Mouse (Mus musculus): Measurements from ENCODE around the gene Fam185a. TPM values are rescaled to one million over a fixed set of nuclear protein-coding genes. Genes with fewer than 3 reads are reported as not detected.
A peak's percentile ranks its signal among the peaks of the same experiment; 100 is the strongest.

The Fam185a gene
- total RNA-seq, 1 experiment from 2014 or later = 3.5 TPM

DNA sequence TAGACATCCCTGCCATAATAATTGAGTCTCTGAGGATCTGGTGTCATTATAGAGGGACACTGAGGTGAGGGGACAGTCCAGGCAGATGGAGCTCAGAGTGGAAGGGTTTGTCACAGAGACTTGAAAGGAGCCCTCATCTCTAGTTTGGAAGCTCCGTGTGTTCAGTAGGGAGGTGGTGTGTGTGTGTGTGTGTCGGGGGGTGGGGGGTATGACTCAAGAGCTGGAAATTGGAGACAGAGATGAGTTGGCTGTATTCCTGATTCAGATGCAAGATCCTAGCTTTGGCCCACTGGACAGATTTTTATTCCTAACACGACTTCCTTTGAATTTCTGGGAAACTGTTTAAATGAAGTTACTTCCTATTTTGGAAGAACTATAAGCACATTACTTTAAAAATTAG, 62.5 kb downstream of the Fam185a start:
- no peak for ATAC-seq (replicated peaks; ENCODE audit: insufficient number of reproducible peaks, low FRiP score, low TSS enrichment, poor library complexity, severe bottlenecking)

DNA sequence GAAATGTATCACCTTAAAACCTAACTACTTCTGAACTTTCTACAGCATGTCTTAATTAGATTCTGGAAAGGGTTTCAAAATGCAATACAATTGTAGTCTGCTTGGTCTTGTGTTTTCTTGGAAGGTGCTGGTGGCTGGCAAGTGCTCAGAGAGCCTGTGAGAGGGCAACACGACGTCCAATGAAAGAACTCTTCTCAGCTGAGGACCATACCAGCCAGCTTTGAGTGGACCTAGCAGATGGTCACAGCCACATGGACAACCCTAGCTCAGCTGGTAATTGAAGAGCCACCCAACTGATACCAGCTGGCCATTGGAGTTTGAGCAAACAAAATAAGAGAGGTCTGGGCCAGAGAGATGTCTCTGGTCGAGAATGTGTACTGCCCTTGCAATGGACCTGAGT, 63.0 kb downstream of the Fam185a start:
- ATAC-seq (replicated peaks; ENCODE audit: insufficient number of reproducible peaks, low FRiP score, low TSS enrichment, poor library complexity, severe bottlenecking) = no peak

DNA sequence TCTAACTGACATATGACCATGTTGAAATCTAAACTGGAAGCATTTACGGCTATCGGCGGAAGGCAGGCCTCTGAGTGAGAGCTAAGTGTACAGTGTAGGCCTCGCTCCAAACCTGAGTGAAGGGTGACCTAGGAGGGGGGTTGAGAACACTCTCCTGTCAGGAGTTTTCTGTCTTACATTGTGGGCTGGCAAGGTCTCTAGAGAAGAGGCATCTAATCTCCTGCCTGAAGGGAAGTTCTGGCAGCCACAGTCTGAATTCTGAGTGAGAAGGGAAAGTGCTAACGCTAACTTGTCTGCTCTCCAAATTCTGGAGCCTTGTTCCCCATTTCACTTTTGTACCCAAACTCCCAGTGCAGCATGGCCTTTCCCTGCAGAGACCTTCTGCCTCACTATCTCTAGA, 63.7 kb downstream of the Fam185a start:
- ATAC-seq (replicated peaks; ENCODE audit: insufficient number of reproducible peaks, low FRiP score, low TSS enrichment, poor library complexity, severe bottlenecking) = no peak

DNA sequence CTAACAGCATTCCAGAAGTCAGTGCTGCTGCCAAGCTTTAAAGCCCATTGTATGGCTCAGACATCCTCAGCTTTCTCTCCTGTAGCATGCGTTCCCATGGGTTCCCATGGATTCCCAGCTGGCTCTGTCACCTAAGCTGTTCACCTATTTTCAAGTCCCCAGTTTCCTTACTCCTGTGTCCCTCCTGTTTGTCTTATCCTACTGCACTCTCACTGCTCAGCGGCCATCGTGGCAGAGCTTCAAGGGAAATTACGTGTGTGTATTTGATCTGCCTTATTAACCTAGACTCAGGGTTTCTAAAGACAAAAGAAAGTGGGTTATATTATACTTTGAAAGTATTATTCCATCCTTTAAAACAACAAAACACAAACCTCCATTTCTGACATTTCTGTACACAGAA, 64.4 kb downstream of the Fam185a start:
- no peak for ATAC-seq (replicated peaks; ENCODE audit: insufficient number of reproducible peaks, low FRiP score, low TSS enrichment, poor library complexity, severe bottlenecking)

DNA sequence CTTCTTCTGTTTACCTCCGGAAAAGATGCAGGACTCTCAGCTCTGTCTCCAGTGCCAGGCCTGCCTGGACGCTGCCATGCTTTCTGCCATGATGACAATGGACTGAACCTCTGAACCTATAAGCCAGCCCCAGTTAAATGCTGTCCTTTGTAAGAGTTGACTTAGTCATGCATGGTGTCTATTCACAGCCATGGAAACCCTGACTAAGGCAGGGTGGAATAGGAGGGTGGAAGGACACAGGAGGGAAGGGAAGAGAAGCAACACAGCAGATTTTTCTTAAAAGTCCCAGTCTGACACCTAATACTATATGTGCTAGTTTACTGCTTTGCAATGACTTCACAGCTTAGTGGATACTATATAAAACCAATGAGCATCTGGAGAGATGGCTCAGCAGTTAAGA, 66.7 kb downstream of the Fam185a start:
- ATAC-seq (replicated peaks; ENCODE audit: insufficient number of reproducible peaks, low FRiP score, low TSS enrichment, poor library complexity, severe bottlenecking) = no peak

DNA sequence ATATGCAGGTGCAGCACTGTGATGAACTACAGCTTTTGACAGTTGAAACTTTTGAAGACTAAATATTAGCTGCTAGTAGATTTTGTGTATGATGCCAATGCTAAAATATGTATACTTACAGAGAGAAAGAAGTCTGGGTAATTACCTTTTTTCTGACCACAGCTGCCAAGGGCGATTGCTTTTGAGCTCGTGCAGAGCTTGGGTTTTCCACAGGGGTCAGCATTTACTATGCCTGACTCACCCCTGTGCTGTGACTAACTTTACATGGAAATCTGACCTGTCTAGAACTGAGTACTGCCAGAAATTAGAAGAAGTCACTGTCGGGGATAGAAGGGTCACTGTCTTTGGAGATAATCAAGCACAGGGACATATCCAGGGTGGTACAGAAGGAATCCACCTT, 67.5 kb downstream of the Fam185a start:
- no peak for ATAC-seq (replicated peaks; ENCODE audit: insufficient number of reproducible peaks, low FRiP score, low TSS enrichment, poor library complexity, severe bottlenecking)

DNA sequence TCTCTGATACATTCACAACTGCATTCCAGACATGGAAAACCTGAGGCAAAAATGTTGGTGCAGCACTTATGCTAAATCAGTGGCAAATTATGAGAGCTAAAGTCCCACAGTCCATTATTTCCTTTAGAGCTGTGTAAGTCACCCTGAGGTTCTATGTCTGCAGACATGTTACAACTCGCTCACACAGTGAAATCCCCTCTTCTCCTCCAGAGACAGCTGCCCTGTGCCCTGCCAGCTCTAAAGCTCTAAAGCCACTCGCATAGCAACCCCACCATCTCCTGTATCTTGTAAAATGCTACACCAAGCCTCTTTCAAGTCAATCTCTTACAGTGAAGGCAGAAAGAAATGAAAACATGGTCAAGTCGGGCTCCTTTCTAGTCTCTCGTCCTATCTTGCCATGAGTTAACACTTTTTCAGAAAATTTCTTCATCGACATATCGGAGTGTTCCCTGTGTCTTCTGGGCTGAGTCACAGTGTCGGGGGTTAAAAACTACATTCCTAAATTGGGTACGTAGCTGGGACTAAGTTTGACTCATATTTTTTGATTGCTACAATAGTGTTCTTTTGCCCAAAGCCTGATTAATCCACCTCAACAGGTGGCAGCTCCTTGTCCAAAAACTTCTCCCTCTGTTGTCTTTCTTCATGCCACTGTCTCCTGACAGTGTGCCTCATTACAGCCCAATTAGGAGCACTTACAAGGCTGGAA, 68.7 kb downstream of the Fam185a start:
- ATAC-seq (replicated peaks; ENCODE audit: insufficient number of reproducible peaks, low FRiP score, low TSS enrichment, poor library complexity, severe bottlenecking) = no peak

DNA sequence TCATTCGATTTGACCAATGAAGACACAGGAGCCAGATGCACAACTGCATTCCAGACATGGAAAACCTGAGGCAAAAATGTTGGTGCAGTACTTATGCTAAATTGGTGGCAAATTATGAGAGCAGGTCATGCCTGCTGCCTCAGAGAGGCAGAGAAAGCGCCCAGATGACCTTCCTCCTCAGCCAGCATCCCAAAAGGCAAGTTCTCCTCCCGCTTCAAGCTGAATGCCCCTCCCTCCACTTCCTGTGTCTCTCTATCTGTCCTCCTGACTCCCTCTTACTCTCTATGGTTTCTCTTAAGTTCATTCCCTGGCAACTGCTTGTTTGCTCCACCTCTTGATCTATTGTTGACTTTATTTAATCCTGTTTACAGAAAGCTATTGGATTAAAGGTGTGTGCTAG, 70.0 kb downstream of the Fam185a start:
- ATAC-seq (replicated peaks; ENCODE audit: insufficient number of reproducible peaks, low FRiP score, low TSS enrichment, poor library complexity, severe bottlenecking) = no peak

DNA sequence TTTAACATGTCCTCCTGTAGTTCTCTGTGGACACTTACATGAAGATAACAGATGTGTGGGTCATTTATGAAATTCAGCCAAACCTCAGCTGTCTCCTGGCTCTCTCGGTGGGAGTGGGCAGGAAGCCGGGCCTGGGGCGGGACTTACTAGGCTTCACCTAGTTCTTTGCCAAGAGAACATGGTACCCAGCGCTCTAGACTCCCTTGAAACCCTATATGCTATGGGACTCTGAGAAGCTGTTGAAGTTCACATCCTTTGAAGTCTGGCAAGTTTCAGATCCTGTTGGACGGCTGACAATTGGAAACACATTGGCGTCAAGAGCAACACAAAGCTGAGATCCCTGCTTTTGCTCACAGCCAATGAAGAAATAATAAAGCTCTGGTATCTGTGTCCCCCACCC, 71.6 kb downstream of the Fam185a start:
- no peak for ATAC-seq (replicated peaks; ENCODE audit: insufficient number of reproducible peaks, low FRiP score, low TSS enrichment, poor library complexity, severe bottlenecking)

DNA sequence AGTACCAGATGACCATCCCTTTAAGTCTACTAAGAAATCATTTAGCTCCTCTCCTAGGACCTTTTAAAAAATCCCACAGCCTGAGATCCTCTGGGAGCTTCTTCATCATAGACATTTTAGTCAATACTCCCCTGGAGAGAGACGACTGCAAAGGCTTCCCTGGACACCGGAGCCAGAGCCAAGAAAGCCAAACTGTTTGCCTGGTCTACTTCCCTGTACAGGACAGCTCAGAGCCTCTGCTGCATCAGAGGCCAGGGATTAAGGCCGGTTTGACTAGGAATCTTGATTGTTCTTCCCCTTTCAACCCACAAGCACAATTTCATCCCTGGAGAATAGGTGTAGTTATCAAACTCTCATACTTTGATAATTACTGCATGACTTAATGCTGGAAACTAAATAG, 72.1 kb downstream of the Fam185a start:
- ATAC-seq (replicated peaks; ENCODE audit: insufficient number of reproducible peaks, low FRiP score, low TSS enrichment, poor library complexity, severe bottlenecking) = no peak

DNA sequence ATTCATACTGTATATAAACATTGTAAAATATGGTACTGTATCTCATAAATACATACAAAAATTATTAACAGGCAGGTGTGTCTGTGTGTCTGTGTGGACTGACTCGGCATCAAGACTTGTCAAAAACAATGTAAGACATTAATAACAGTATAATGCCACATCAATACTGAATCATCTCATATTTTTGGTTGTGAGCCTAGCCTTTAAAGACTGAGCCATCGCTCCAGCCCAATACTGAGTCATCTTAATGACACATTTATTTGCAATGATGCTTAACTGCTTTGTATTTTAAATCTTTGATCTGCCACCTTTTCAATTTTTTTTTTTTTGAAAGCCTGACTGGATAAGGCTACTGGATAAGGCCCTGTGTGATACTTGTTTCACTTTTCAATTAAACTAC, 73.7 kb downstream of the Fam185a start:
- no peak for ATAC-seq (replicated peaks; ENCODE audit: insufficient number of reproducible peaks, low FRiP score, low TSS enrichment, poor library complexity, severe bottlenecking)

DNA sequence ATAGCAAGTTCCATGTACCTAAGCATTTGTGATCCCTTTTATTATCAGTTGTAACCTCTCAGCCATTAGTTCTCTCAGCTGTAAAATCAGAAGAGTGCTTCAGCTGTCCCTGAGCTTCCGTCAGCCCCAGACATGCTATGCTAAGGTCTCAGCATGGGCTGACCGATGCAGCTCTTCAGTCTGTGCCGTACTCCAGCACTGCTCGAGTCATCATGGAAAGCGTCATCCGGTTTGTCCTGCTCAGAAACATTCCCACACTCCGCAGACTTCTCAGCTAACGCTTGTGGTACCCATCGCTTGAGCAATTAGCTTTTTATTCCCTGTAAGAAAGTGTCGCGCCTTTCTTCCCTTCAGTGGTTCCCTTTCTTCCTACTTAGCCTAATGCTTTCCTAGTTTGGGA, 74.2 kb downstream of the Fam185a start:
- ATAC-seq (replicated peaks; ENCODE audit: insufficient number of reproducible peaks, low FRiP score, low TSS enrichment, poor library complexity, severe bottlenecking) = no peak

DNA sequence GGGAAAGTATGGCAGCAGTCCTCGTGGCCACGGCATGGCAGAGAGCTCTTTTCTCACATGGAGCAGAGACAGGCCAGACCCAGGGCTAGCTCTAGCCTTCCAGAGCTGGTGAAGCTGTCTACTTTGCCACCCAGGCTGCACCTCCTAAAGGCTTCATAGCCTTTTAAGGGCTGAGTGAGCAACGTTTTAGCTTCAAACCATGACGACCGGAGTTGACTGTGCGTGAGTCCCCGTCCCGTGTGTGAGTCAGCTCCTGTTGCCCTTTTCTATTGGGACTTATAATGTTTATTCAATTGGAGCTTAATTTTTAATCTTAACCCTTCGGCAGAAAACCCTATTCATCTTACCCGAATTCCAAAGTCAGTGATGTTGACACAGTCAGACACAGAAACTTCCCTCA, 75.4 kb downstream of the Fam185a start:
- ATAC-seq (replicated peaks; ENCODE audit: insufficient number of reproducible peaks, low FRiP score, low TSS enrichment, poor library complexity, severe bottlenecking) = no peak

DNA sequence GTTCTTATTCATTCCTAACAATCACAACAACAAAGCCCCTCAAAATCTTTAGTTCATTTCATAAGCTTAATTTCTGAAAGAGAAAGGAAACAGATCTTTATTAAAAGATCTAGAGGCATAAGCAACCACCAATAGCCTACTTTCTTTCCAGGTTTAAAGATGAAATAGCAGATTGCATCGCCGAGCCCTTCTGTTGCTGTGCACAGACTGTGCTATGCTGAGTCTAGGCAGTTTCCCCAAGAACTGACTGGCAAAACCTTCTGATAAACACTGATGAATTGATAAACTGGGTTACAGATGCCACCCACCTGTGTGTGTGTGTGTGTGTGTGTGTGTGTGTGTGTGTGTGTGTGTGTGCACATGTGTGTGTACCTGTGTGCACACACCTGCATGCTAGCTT, 76.2 kb downstream of the Fam185a start:
- no peak for ATAC-seq (replicated peaks; ENCODE audit: insufficient number of reproducible peaks, low FRiP score, low TSS enrichment, poor library complexity, severe bottlenecking)

DNA sequence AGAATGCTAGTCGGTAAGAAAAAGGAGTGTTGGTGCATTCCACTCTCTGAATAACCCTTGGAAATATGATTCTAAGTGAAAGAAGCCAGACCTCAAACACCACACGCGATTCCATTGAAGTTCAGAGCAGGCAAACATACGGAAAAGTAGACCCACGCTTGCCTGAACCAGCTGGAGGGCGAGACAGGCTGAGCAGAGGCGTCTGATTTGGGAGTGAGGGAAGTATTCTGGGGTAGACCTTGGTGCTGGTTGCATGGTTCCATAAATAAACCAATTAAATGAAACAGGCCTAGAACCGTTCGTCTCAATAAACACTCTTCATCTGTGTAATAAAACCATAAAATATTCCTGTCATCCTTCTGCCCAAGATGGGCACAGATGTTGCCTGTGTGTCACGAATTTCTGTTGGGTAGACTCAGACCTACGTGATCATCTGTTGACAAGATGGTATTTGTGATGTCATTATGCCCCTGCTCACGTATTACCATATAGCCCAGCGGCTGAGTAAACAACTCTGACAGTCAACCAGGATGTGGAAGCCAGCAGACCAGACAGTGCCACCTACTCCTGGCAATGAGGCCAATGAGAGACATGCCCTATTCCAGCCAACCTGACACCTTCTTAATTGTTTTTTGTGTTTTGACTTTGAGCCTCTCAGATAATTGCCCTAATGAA, 78.3 kb downstream of the Fam185a start:
- ATAC-seq (replicated peaks; ENCODE audit: insufficient number of reproducible peaks, low FRiP score, low TSS enrichment, poor library complexity, severe bottlenecking) = no peak

DNA sequence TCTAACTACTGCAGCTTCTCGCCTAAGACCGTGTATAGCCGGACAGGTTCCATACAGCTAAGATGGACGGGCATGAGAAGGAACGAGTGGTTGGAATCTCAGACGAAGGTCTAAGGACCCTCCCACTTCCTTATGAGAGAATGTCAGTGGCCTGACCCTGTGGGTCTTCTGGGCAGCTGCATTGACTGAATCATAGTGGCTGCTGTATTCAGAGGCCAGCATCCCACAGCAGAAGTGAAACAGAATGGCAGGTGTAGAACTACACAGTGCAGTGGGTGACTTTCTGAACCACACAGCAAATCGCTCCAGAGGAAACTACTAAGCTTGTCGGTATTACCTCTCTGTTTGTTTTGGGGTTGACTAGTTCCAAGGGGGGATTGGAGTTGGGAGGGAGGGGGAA, 80.4 kb downstream of the Fam185a start:
- ATAC-seq (replicated peaks; ENCODE audit: insufficient number of reproducible peaks, low FRiP score, low TSS enrichment, poor library complexity, severe bottlenecking) = no peak

DNA sequence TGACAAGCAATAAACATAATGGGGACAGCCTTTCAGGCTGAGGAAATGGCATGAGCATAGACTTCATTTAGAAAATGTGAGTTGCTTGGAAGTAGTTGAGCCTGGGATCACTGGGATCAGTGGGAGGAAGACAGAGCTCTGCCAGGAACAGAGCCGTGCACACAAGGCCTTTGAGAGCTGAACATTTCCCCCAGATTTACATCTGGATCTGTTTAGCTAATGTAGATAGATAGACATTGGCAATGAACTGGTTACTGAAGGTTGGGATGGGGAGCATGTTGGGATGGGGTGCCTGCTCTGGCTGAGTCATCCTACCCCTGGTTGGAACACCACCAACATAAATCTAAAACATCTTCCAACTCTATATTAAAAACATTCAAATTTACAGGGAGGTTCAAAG, 82.1 kb downstream of the Fam185a start:
- ATAC-seq (replicated peaks; ENCODE audit: insufficient number of reproducible peaks, low FRiP score, low TSS enrichment, poor library complexity, severe bottlenecking) = no peak

DNA sequence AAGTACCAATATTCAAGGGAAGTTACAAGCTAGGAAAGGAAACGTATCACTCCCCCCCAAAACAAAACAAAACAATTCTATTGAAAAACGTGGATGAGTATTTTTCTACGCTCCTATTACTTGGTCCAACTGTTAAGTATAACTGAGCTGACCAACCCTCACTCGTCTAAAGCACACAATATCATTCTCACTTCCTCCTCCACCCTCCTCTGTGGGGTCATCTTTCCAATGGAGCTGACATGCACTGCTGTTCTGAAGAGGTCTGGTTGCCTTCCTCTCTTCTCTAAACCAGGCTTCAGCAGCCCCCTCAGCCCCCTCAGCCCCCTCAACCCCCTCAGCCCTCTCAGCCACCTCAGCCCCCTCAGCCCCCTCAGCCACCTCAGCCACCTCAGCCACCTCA, 85.0 kb downstream of the Fam185a start:
- ATAC-seq (replicated peaks; ENCODE audit: insufficient number of reproducible peaks, low FRiP score, low TSS enrichment, poor library complexity, severe bottlenecking) = no peak

DNA sequence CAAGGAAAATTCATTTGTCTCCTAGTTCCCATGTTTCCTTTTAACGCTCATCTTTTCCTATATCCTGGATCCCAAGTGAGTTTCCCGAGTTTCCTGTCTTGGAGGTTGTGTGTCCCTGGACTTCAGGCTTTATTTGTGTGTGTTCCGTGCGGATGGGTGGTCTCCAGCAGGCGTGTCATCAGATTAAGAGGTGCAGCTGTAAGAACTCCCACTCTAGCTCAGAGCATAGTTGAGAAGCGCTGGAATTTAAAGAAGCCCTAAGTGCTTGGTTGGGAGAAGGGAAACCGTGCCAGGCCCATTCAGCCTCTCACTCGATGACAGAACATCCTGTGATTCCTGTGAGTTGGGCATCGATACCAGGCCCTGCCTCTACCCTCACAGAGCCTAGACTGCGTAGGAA, 88.6 kb downstream of the Fam185a start:
- ATAC-seq (replicated peaks; ENCODE audit: insufficient number of reproducible peaks, low FRiP score, low TSS enrichment, poor library complexity, severe bottlenecking) = no peak

DNA sequence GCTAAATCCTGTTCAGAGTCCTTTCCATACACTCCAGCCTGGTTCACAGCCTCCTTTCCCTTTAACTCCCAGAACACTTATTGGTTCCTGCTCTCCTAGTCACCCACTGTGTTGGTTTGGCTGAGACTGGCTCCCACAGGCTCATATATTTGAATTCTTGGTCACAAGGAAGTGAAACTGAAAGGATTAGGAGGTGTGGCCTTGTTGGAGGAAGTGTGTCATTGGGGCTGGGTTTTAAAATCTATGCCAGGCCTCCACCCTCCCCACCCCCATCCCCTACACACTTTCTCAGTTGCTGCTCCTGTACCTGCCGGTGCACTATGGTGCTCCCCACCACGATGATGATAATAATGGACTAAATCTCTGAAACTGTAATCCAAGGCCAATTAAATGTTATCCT, 92.8 kb downstream of the Fam185a start:
- ATAC-seq (replicated peaks; ENCODE audit: insufficient number of reproducible peaks, low FRiP score, low TSS enrichment, poor library complexity, severe bottlenecking) = peak; percentile 88

DNA sequence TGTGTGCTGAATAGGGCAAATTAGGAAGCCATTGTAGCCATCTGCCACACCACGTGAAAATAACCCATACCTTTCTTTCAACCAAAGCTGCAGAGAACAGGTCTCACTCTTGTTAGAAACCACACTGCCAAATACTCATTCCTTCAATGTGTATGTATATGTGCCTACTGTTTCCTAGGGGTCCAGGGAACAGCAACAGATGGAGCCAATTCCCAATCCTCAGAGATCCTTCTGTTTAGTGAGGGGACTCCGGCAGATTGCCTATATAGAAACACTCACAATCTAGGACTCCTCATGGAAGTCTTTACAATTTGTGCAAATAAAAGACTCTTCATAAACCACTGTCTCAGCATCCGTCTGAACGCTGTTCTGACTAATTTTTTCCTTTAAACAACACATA, 93.4 kb downstream of the Fam185a start:
- ATAC-seq (replicated peaks; ENCODE audit: insufficient number of reproducible peaks, low FRiP score, low TSS enrichment, poor library complexity, severe bottlenecking) = no peak

Data from monocyte, adult 5-6 weeks (primary cell).